Mouse (Mus musculus): ENCODE results near the gene Dync1h1. TPM values are rescaled to one million over a fixed set of nuclear protein-coding genes. Genes with fewer than 3 reads are reported as not detected.

The Dync1h1 gene
- total and polyA plus RNA-seq, 3 experiments: 24.9 to 114 (median 80.1) TPM

GRCm38 (mm10) chr12:110555536-110556240 is 45.6 kb upstream of the Dync1h1 start:
- dilution Hi-C loops (cut with MboI; ENCODE audit: extremely low pct_ligation_motif_present, extremely low pct_unique_long_range_greater_than_20kb, low sequenced_read_pairs): no loop called here
- peaks cover 69 to 90% of the 10 kb centered on the region in 2 experiments for H3K36me3 ChIP-seq (replicated peaks in 1 of 2; ENCODE audit: control insufficient read depth in 1 of 2, insufficient read depth in 1 of 2, low read length in 1 of 2)
- no peak overlapping the region for H3K4me2 ChIP-seq (ENCODE audit: insufficient read depth, low read depth, poor library complexity, severe bottlenecking)

GRCm38 (mm10) chr12:110556861-110557628 is 44.2 kb upstream of the Dync1h1 start:
- Histone ChIP-seq H3K27me3 (replicated peaks) (no peaks in the 10 kb centered on the region), H3K4me1 (ENCODE audit: control insufficient read depth in 1 of 2, insufficient read depth in 2 of 2) (no peaks in the 10 kb centered on the region; a peak in 1 of 4 replicates), H3K79me2 (replicated peaks; ENCODE audit: control insufficient read depth, extremely low read depth, insufficient read depth, poor library complexity, severe bottlenecking) (no peaks in the 10 kb centered on the region), H3K27ac (ENCODE audit: insufficient read depth, low read depth) (no peak overlapping the region), H3K36me3 (replicated peaks in 1 of 2; ENCODE audit: control insufficient read depth in 1 of 2, insufficient read depth in 1 of 2, low read length in 1 of 2) (peaks cover 59 to 89% of the 10 kb centered on the region in 2 experiments), H3K9ac (ENCODE audit: insufficient read depth, low read depth) (no peak overlapping the region), H3K4me3 (replicated peaks in 1 of 3; ENCODE audit: low read depth in 2 of 3, low read length in 2 of 3, poor library complexity in 1 of 3) (no peak overlapping the region), H3K9me3 (replicated peaks; ENCODE audit: low read length) (no peaks in the 10 kb centered on the region), H3K4me2 (ENCODE audit: insufficient read depth, low read depth, poor library complexity, severe bottlenecking) (no peak overlapping the region)
- TF ChIP-seq KAT2A (IDR thresholded peaks at IDR 0.05; ENCODE audit: insufficient replicate concordance, low read length): no peak
- TF ChIP-seq IRF4 (IDR thresholded peaks at IDR 0.05; ENCODE audit: low read depth, low read length): no peak
- TF ChIP-seq NRF1 (IDR thresholded peaks at IDR 0.05; ENCODE audit: low read depth, low read length): no peak
- TF ChIP-seq TCF12 (IDR thresholded peaks at IDR 0.05; ENCODE audit: low read depth, low read length): no peak
- no peak for TF ChIP-seq USF1 (IDR thresholded peaks at IDR 0.05; ENCODE audit: low read depth, low read length)
- no peak for TF ChIP-seq MEF2A (IDR thresholded peaks at IDR 0.05; ENCODE audit: borderline replicate concordance, low read depth, low read length)
- TF ChIP-seq ZNF384 (IDR thresholded peaks at IDR 0.05; ENCODE audit: low read depth, low read length): no peak
- no peak for TF ChIP-seq ZC3H11A (IDR thresholded peaks at IDR 0.05; ENCODE audit: low read depth, low read length)
- TF ChIP-seq BHLHE40 (IDR thresholded peaks at IDR 0.05; ENCODE audit: low read depth, low read length): no peak
- no peak for TF ChIP-seq POLR2A (IDR thresholded peaks at IDR 0.05; ENCODE audit: low read depth, low read length)
- no peak for TF ChIP-seq SIN3A (IDR thresholded peaks at IDR 0.05; ENCODE audit: low read length)
- TF ChIP-seq NELFE (IDR thresholded peaks at IDR 0.05; ENCODE audit: low read depth, low read length): no peak
- no peak for TF ChIP-seq ZKSCAN1 (IDR thresholded peaks at IDR 0.05; ENCODE audit: borderline replicate concordance, low read depth, low read length)
- TF ChIP-seq UBTF (IDR thresholded peaks at IDR 0.05; ENCODE audit: low read depth, low read length): no peak
- TF ChIP-seq ELF1 (IDR thresholded peaks at IDR 0.05; ENCODE audit: low read depth, low read length): no peak
- TF ChIP-seq GABPA (IDR thresholded peaks at IDR 0.05; ENCODE audit: insufficient replicate concordance, low read depth, low read length): no peak
- TF ChIP-seq USF2 (conservative IDR thresholded peaks at IDR 0.05; ENCODE audit: low read depth, low read length): no peak
- TF ChIP-seq HCFC1 (IDR thresholded peaks at IDR 0.05; ENCODE audit: low read depth, low read length): no peak
- no peak for TF ChIP-seq ETS1 (conservative IDR thresholded peaks at IDR 0.05; ENCODE audit: low read depth, low read length)
- no peak for TF ChIP-seq CTCF (conservative IDR thresholded peaks at IDR 0.05 in 1 of 2, IDR thresholded peaks at IDR 0.05 in 1 of 2; ENCODE audit: low read depth in 2 of 2, low read length in 2 of 2)
- in situ Hi-C loops (cut with MboI; ENCODE audit: low pct_ligation_motif_present, low pct_unique_long_range_greater_than_20kb, low sequenced_read_pairs): no loop called here
- dilution Hi-C loops (cut with MboI; ENCODE audit: extremely low pct_ligation_motif_present, extremely low pct_unique_long_range_greater_than_20kb, low sequenced_read_pairs): no loop called here
- no peak for DNase-seq (ENCODE audit: extremely low read depth)

More at GRCm38 (mm10) chr12:110555536-110556240, 45.6 kb upstream of the Dync1h1 start:
- Histone ChIP-seq H3K79me2 (replicated peaks; ENCODE audit: control insufficient read depth, extremely low read depth, insufficient read depth, poor library complexity, severe bottlenecking) (no peaks in the 10 kb centered on the region), H3K27me3 (replicated peaks) (no peaks in the 10 kb centered on the region), H3K4me1 (ENCODE audit: control insufficient read depth in 1 of 2, insufficient read depth in 2 of 2) (no peaks in the 10 kb centered on the region; a peak in 1 of 4 replicates), H3K4me3 (replicated peaks in 1 of 3; ENCODE audit: low read depth in 2 of 3, low read length in 2 of 3, poor library complexity in 1 of 3) (no peak overlapping the region), H3K9ac (ENCODE audit: insufficient read depth, low read depth) (no peak overlapping the region), H3K9me3 (replicated peaks; ENCODE audit: low read length) (no peaks in the 10 kb centered on the region), H3K27ac (ENCODE audit: insufficient read depth, low read depth) (no peak overlapping the region)
- in situ Hi-C loops (cut with MboI; ENCODE audit: low pct_ligation_motif_present, low pct_unique_long_range_greater_than_20kb, low sequenced_read_pairs): no loop called here
- TF ChIP-seq JUN (IDR thresholded peaks at IDR 0.05; ENCODE audit: insufficient read depth, low read depth, low read length) (no peak), EP300 (IDR thresholded peaks at IDR 0.05; ENCODE audit: low read length) (no peak), MAFK (IDR thresholded peaks at IDR 0.05; ENCODE audit: insufficient replicate concordance, low read length) (no peak), MEF2A (IDR thresholded peaks at IDR 0.05; ENCODE audit: borderline replicate concordance, low read depth, low read length) (no peak), TCF12 (IDR thresholded peaks at IDR 0.05; ENCODE audit: low read depth, low read length) (no peak), E2F4 (IDR thresholded peaks at IDR 0.05; ENCODE audit: insufficient replicate concordance, low read depth, low read length) (no peak), TBP (conservative IDR thresholded peaks at IDR 0.05; ENCODE audit: low read depth, low read length) (no peak), POLR2AphosphoS2 (IDR thresholded peaks at IDR 0.05; ENCODE audit: low read depth, low read length) (no peak), IRF4 (IDR thresholded peaks at IDR 0.05; ENCODE audit: low read depth, low read length) (no peak), UBTF (IDR thresholded peaks at IDR 0.05; ENCODE audit: low read depth, low read length) (no peak), ZNF384 (IDR thresholded peaks at IDR 0.05; ENCODE audit: low read depth, low read length) (no peak)
- DNase-seq (ENCODE audit: extremely low read depth): no peak

All from CH12.LX (cell line).